Mouse (Mus musculus): ENCODE data around the gene Daam1.

- no peak for TF ChIP-seq CTCF (IDR thresholded peaks at IDR 0.05; ENCODE audit: low read depth, low read length)
- TF ChIP-seq POLR2A (IDR thresholded peaks at IDR 0.05; ENCODE audit: extremely low read depth, insufficient read depth, low read length): no peak
Observed at GRCm38 (mm10) chr12:71902317-71902716, 71.4 kb downstream of the Daam1 start.
